Mouse (Mus musculus): Measurements from ENCODE around the gene Phf6.
"Not testable (repeated sequence)": the region's sequence is repeated elsewhere in the genome, so short reads cannot be mapped to it uniquely, and the experiment has no call there.

Gene Phf6

GRCm38 (mm10) chrX:52911587-52912371 is at the start of gene Phf6:
Gene Phf6, plus strand, starts transcription at chrX:52912266.
- peak; percentile 94 for DNase-seq (ENCODE audit: low read depth, low spot score)

DNA sequence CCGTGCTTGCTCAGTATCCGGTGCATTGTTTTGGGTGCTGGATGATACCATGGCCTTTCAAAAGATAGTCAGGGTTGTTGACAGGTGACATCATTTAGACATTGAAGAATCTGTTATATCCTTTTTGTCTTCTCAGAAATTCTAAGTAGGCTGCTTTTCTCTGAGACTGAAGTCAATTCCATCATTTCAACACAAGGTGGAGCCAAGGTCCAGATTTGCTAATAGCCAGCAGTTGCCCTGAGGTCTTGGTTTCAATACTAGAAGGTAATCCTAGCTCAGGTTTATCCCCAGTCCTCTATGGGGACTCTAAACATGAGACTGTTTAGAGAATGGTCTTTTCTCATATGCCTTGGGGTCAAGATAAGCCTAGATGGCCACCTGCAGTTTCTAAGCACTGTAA is 47.9 kb upstream of the Phf6 start:
- DNase-seq (ENCODE audit: low read depth, low spot score): peak; percentile 35

- DNase-seq (ENCODE audit: low read depth, low spot score): not testable (repeated sequence)
Measured at GRCm38 (mm10) chrX:52898486-52898885, 13.6 kb upstream of the Phf6 start.

GRCm38 (mm10) chrX:52912372-52912728 is 284 bp downstream of the Phf6 start:
- DNase-seq (ENCODE audit: low read depth, low spot score): no peak

DNA sequence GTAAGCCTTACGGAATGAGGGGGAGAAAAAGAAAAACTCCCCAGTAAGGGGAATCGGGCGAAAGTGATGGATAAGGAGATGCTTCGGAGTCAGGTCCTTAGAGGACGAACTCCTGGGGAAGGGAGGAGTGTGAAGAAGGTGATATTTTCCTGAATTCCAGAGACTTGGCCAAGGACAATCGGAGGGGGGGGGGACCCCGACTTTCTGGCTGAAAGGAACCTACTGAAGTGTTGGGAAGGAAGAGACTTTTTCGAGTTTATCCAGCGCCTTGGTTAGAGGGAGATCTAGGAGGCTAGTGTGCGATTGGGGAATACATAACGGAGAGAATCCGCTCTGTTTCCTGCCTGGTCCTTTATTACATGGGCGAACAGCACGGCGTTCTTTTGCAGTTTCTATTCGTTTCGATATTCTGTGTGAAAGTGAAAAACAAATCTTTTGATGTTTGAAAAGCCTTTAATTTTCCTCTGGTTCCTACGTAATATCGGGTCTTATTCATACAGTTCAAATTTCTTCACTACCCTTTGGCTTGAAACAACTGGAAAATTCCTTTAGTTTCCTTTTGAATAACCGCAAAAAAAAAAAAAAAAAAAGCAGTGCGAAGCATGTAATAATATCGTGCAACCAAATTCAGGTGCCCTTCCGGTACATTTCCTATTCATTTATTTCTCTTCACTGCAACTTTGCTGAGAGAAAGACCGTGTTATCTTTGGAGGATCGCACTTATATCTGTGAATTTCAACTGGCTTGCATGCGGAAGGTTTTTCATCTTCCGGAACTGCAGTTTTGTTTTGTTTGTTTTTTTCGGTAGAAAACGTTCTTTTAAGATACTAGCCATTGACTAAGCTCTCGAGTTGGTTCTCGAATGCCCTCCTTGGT is 998 bp downstream of the Phf6 start:
- peak; percentile 77 for DNase-seq (ENCODE audit: low read depth, low spot score)

DNA sequence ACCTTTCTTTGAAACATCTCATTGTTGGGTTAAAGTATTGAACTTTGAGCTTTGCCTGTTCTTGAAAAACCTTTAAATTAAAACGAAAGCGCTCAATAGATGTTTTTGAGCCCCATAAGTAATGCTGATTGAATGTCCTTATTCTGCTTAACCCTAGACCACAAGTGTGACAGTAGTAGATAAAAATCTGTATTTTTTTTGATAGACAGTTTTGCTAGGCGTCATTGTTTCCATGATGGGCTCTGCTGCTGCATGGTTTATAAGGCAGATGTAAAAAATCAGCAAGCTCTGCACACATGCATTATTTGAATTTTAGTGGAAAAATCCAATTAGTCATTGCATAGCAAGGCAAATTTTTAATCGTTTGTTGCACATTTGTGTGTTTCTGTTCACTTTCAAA is 1.8 kb downstream of the Phf6 start:
- peak; percentile 83 for DNase-seq (ENCODE audit: low read depth, low spot score)

DNA sequence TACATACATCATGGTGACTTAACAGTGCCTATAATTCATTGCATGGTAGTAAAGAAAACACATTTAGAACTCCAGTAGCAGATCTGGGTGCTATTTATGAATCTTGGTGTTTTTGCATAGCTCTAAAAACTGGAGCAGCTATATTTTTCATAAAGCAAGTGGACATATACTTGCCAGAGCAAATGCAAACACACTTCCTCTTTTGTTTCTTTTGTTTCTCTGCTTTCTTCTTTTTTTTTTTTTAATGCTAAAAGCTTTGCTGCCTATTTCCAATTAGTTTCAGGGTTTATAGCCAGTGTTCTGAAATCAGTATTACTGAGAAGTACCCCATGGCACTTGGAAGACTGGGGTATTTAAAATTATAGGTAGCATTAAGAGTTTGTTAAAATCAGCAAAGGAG is 2.6 kb downstream of the Phf6 start:
- DNase-seq (ENCODE audit: low read depth, low spot score): no peak

GRCm38 (mm10) chrX:52916516-52916915 is 4.5 kb downstream of the Phf6 start:
- peak; percentile 47 for DNase-seq (ENCODE audit: low read depth, low spot score)

GRCm38 (mm10) chrX:52926726-52927125 is 14.7 kb downstream of the Phf6 start:
- no peak for DNase-seq (ENCODE audit: low read depth, low spot score)

GRCm38 (mm10) chrX:52928883-52929282 is 16.8 kb downstream of the Phf6 start:
- peak; percentile 59 for DNase-seq (ENCODE audit: low read depth, low spot score)

DNA sequence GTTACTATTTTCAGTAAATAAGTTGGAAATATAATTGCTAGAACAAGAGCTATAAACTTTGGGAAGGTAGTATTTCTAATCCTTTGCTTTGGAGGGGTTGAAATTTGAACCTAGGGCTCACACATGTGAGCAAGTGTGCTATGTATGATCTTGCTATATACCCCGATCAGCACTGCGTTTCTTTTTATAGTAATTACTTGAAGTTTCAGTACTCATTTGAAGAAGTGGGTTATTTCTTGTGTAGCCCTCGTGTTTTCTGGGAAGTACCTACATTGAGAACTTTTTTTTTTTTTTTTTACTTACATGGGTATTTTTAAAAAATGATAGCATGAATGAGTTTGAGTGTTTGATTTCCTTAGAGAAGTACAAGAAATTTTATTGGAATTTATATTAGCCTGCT is 17.7 kb downstream of the Phf6 start:
- DNase-seq (ENCODE audit: low read depth, low spot score): no peak

- DNase-seq (ENCODE audit: low read depth, low spot score): peak; percentile 64
Measured at GRCm38 (mm10) chrX:52930191-52930590, 18.1 kb downstream of the Phf6 start.

DNA sequence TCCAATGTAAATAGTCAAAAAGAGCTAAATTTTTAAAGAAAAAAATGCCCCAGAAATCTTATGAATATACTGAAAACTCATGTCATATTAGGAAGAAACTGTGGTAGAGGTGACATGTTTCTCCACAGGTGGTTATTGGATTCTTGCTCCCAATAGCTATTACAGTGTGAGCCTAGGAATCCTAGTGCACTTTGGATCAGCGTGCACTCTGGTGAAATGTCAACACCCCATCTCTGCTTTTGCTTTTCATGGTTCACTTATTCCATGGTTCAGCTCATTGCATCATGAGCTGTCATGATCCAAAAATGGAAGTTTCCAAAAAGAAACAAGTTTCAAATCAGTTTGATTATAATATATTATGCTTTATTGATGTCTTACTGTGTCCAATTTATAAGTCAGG is 20.1 kb downstream of the Phf6 start:
- DNase-seq (ENCODE audit: low read depth, low spot score): no peak

- peak; percentile 11 for DNase-seq (ENCODE audit: low read depth, low spot score)
Measured at GRCm38 (mm10) chrX:52934496-52934895, 22.4 kb downstream of the Phf6 start.

GRCm38 (mm10) chrX:52945509-52945908 is 33.4 kb downstream of the Phf6 start:
- no peak for DNase-seq (ENCODE audit: low read depth, low spot score)

DNA sequence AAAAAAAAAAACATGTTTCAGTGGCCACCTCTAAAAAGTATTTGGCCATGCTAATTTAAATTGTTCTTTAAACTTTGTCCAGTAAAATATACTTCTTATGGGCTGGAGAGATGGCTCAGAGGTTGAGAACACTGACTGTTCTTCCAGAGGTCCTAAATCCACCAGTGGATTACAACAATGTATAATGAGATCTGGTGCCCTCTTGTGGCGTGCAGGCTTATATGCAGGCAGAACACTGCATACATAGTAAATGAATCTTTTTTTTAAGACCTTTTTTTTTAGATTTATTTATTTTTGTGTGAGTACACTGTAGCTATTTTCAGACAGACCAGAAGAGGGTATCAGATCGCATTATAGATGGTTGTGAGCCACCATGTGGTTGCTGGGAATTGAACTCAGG is 37.6 kb downstream of the Phf6 start:
- peak; percentile 37 for DNase-seq (ENCODE audit: low read depth, low spot score)

- DNase-seq (ENCODE audit: low read depth, low spot score): no peak
Measured at GRCm38 (mm10) chrX:52956942-52957341, 44.9 kb downstream of the Phf6 start.

DNA sequence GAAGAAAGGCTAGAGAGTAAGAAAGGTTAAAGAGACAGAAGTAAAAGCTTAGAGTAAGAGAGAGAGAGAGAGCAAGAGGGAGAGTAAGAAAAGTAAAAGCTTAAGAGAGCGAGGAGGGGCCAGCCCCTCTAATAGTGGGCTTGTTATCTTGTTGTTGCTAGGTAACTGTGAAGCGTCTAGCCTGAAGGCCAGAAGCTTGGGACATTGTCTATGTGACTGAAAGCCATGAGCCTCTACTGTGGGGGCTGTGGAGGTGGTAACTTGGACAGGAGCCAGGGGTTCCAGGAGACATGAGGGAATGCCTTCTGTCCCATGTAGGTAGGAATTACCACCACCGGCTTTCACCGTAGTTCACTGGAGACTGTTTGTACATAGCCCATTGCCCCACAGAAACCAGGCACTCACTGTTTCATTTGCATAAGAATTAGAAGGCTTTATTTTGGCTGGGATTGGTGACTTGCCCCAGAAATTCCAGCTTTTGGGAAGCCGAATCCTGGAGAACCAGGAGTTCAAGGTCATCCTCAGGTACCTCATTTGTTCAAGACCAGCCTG is 49.6 kb downstream of the Phf6 start:
- no peak for DNase-seq (ENCODE audit: low read depth, low spot score)

DNA sequence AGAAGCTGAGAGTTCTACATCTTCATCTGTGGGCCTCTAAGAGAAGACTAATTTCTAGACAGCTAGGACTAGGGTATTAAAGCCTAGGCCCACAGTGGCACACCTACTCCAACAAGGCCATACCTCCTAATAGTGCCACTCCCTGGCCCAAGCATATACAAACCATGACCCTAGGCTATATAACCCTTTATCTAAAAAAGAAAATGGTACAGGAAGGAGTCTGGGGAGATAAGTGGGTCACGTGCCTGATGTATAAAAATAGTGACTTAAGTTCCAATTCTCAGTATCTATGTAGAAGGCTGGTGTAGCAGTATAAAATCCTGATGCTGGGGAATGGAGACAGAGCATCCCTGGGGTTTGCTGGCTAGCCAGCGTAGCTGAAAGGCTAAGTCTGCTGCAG is 53.1 kb downstream of the Phf6 start:
- DNase-seq (ENCODE audit: low read depth, low spot score): no peak

GRCm38 (mm10) chrX:52971211-52972006 is 59.3 kb downstream of the Phf6 start:
- DNase-seq (ENCODE audit: low read depth, low spot score): no peak

DNA sequence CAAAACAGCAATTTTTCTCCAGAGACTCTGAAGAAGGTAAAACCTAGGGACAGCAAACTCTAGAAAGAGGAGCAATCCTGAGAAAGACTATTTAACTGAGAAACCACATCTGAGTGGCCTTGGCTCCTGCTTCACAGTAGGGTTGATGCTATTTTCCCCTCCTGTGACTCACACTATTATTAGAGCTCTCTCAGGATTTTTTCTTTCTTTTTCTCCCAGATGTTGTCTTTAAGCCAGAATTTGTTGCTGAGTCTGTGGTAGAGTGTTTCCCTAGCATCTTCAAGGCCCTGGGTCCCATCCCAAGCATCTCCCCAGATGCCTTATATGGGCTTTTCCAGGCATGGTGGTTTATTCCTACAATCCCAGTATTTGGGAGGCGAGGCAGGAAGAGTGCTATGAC is 60.1 kb downstream of the Phf6 start:
- DNase-seq (ENCODE audit: low read depth, low spot score): no peak

GRCm38 (mm10) chrX:52972680-52973079 is 60.6 kb downstream of the Phf6 start:
- DNase-seq (ENCODE audit: low read depth, low spot score): no peak
